Mouse (Mus musculus): ENCODE results near the gene Lrrc71.

- peak; percentile 46 to 95 for TF ChIP-seq CTCF (conservative IDR thresholded peaks at IDR 0.05 in 1 of 2, IDR thresholded peaks at IDR 0.05 in 1 of 2; ENCODE audit: low read depth in 2 of 2, low read length in 2 of 2)
- no peak for TF ChIP-seq POLR2AphosphoS2 (IDR thresholded peaks at IDR 0.05; ENCODE audit: low read depth, low read length)
- TF ChIP-seq ZNF384 (IDR thresholded peaks at IDR 0.05; ENCODE audit: low read depth, low read length), result no peak
- no peak for TF ChIP-seq POLR2A (IDR thresholded peaks at IDR 0.05; ENCODE audit: low read depth, low read length)
- no peak for TF ChIP-seq JUN (IDR thresholded peaks at IDR 0.05; ENCODE audit: insufficient read depth, low read depth, low read length)
- peak; percentile 91 for TF ChIP-seq RAD21 (IDR thresholded peaks at IDR 0.05; ENCODE audit: low read depth, low read length)
- no peak for TF ChIP-seq MYC (IDR thresholded peaks at IDR 0.05; ENCODE audit: low read depth, low read length)
- no peak for TF ChIP-seq CHD1 (IDR thresholded peaks at IDR 0.05; ENCODE audit: low read depth, low read length)
- TF ChIP-seq EP300 (IDR thresholded peaks at IDR 0.05; ENCODE audit: low read length), result no peak
- no peak for TF ChIP-seq MAZ (IDR thresholded peaks at IDR 0.05; ENCODE audit: low read depth, low read length)
- TF ChIP-seq ETS1 (conservative IDR thresholded peaks at IDR 0.05; ENCODE audit: low read depth, low read length), result no peak
- TF ChIP-seq CHD2 (IDR thresholded peaks at IDR 0.05; ENCODE audit: low read length), result no peak
Measured at GRCm38 (mm10) chr3:87755964-87756363, 7.5 kb upstream of the Lrrc71 start.
